Mouse (Mus musculus) activated CD4-positive, CD25-positive, alpha-beta regulatory T cell, adult 4 months (primary cell): ENCODE measurements around the gene Palm2. TPM values are rescaled to one million over a fixed set of nuclear protein-coding genes. Genes with fewer than 3 reads are reported as not detected.
A peak's percentile ranks its signal among the peaks of the same experiment; 100 is the strongest.

Source experiments
- ATAC-seq: one replicate; pipeline ENCODE4 v1.8.0; 2017
- polyA plus RNA-seq, 2 experiments: library from polyadenylated mRNA; unstranded; fragments of 100-300 nt; shearing (Covaris generic); gene quantifications; one replicate each; pipeline ENCODE4 v1.2.1; 2017

The Palm2 gene
- polyA plus RNA-seq, 2 experiments from 2014 or later, result not detected

- peak; percentile 87 for ATAC-seq
These were observed 239.2 kb downstream of the Palm2 start for GRCm38 (mm10) chr4:57672996-57673906.

GRCm38 (mm10) chr4:57674351-57674750, 240.3 kb downstream of the Palm2 start:
- ATAC-seq, result no peak

- ATAC-seq, result no peak
These were observed 241.3 kb downstream of the Palm2 start for GRCm38 (mm10) chr4:57675387-57675786.

GRCm38 (mm10) chr4:57677916-57678315, 243.9 kb downstream of the Palm2 start:
- no peak for ATAC-seq

GRCm38 (mm10) chr4:57678991-57679457, 245.0 kb downstream of the Palm2 start:
- no peak for ATAC-seq

DNA sequence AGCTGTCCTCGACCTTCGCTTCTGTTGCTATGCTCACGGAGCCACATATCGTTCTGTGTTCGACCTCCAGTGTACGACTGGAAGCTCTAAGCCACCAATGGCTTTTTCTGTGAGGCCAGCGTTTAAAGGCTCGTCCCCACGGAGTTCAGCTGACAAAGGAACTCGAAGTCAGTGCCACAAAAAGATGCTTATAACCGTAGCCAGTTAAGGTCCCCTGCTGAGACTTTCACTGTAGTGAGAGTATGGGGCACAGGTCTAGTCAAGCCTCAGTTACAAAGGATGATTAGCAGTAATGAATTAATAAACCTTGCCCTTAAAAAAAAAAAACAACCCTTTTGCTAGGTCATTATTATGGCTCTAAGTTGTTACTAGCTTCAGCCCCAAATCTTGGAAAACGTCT, 246.1 kb downstream of the Palm2 start:
- ATAC-seq, result no peak

GRCm38 (mm10) chr4:57681511-57681910, 247.5 kb downstream of the Palm2 start:
- ATAC-seq, result no peak

DNA sequence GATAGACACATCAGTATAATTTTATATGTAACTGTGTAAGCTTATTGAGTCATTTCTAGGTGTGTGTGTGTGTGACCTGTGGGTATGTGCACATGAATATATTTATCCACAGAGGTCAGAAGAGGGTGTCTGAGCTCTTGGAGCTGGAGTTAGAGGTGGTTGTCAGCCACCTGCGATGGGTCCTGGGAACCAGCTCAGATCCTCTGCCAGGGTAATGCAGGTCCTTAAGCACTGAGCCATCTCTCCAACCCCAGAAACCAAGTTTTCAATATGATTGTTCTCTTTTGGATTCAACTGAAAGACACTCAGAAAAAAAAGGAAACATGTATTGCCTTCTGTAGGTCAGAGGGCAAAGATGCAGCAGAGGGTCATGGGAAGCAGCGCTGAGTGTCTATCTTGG, 248.3 kb downstream of the Palm2 start:
- ATAC-seq, result no peak

DNA sequence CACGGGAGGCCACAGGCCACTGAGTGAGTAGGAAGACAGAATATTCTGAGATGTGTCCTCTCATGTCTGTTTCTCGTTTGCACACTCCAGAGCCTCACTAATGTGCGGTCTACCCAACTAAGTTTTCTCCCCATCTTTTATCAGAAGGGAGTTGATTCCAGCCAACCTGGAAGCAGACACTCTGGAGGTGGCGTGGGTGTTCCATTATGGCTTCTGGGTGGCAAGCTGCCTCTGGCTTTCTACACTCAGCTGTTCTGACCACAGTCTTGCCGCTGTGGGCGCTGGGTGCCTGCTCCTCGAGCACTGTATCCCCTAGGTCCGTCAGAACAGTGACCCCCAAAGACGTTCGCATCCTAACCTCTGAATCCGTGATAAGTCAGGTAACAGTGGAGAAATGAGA, 248.9 kb downstream of the Palm2 start:
- ATAC-seq, result no peak

DNA sequence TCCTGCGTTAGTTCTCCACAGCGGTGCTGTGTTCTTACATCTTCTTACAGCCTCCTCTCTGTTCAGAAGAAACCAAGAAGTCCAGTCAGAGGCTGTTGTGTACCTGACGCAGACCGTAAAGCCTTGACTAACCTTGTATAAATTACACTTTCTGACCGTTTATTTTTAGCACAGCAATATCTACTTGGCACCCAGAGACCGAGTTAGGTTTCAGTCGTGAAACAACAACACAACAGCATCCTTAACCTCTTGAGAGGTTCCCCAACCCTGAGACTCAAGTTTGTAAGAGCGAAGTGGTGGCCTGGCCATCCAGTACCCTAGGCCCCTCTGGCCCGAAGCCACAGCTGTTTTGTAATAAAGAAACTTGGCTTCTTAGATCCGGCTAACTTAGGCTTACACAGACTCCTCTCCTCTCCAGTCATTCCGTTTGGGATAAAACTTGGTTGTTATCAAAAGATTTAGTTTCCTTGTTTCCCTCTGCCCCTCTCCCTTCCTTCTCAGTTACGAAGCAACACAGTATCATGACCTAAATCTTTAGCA, 250.7 kb downstream of the Palm2 start:
- no peak for ATAC-seq

DNA sequence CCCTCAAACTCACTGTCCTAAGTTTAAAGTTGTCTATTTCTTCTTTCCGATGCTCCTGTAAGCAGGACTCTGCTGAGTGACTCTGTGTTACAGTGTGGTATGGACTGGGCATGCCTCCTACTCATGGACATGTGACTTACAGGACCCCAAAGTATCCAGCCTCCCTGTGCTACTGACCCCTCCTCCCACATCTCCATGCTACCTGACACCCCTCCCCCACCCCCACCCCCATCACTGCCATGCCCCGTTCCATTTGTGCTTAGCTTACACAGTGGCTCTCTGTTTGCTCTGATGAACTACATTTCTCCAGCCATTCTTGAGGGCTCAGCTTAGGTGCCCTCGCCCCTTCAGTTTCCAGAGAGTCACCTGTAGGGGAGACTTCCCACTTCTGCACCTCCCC, 252.7 kb downstream of the Palm2 start:
- no peak for ATAC-seq

GRCm38 (mm10) chr4:57687583-57687982, 253.5 kb downstream of the Palm2 start:
- ATAC-seq, result no peak

DNA sequence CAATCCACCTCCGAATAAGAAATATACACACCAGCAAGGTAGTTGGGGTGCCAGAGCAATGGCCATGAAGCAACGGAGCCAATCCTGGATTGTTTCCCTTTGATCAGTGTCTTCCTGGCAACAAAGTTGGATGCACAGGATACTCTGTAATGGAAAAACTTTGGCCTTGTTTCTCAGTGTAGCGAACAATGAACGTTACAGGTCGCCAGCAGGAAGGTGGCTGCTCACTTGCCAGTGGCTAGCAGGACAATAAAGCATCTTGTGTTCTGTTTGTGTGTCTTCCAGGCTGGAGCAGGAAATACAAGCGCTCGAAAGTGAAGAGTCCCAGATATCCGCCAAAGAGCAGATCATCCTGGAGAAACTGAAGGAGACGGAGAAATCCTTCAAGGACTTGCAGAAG, 254.1 kb downstream of the Palm2 start:
- ATAC-seq, result no peak

- ATAC-seq, result no peak
These were observed 256.0 kb downstream of the Palm2 start for GRCm38 (mm10) chr4:57690001-57690400.

GRCm38 (mm10) chr4:57690805-57691204, 256.8 kb downstream of the Palm2 start:
- no peak for ATAC-seq

DNA sequence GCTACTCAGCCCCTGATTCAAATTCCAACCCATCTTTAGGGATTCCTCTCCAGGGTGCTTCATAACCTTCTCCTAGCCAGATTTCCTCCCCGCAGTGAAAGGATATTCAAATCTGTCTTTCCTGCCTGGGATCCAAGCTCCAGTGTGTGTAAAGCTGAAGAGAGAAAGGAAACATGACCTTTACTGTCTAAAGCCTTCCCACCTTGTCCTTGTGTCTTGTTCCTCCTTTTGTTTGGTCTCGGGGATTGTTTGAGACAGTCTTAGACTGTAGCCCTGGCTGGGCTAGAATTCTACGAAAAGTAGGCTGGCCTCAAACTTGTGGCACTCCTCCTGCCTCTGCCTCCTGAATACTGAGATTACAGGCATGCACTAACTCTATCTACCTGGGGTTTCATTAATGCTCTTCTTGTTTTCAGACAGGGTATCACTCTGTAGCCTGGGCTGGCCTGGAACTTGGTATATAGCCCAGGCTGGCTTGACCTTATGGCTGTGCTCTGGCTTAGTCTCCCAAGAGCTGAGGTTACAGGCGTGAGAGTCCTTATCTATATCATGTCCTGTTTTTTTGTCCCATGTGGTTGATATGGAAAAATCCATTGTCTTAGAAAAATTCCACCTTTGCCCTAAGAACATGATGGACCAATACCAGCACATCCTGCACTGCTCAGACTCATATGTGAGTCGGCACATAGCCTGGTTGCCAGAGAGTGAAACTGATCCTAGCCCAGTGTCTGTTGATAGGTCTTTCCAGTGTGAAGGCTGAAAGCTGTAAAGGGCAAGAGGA, 260.5 kb downstream of the Palm2 start:
- ATAC-seq, result no peak

DNA sequence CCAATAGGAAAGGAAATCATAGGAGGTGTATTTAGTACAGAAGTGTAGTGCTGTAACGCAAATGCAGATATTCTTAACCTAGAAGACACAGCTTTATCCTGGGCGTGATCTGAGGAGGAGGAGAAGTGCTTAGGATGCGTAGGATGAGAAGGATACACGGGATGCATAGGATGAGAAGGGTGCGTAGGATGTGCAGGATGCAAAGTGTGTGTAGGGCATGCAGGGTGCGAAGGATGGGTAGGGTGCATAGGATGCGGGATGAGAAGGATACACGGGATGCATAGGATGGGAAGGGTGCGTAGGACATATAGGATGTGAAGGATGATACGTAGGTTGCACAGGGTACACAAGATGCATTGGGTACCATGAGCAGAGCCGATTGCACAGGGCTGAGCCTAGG, 262.9 kb downstream of the Palm2 start:
- ATAC-seq, result no peak

DNA sequence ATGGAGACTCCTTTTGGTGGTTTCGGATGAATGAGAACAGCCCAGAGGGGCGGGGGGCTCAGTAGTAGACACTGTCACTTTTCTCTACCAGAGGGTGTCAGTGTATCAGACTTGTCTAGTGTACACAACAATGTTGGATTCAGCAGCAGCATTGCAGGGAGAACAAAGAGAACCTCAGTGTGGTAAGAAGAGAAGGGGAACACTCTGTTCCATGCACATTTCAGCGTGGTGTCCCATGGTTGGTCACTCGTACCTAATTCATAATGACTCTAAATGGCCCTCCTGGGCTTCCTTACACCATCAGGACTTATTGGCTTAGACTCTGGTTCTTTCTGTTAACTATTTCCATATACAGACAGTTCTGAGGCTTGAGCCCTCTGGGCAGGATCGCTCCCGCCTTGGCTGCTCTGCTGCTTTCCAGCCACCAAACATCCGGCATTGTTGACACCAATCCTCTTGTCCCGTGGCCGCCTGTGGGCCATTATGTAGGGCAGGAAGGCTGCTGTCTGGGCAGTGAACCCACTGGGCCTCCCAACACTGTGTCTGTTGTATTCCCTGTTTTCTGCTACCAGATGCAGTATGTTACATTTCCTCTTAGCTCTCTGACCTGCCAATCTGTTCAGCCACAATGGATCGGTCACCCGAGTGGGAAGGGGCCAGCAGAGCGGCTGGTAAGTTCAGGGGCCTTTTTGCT, 264.0 kb downstream of the Palm2 start:
- ATAC-seq, result no peak

DNA sequence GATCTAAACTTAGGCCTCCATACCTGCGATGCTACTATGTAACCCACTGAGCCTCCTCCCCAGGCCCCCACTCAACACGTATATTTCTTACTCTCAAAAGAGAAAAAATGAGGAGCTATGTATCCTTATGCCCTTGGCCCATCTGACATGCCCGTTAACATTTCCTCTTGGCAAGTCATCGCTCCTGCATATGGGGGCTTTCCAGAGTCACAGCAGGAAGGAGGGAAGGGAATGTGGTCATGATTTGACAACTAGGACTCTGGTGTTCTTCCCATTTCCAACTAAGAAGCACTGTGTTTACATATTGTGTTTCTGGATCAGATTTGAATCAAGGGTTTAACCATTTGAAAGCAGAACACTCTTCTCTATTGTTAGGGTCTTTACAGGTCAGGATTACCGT, 267.5 kb downstream of the Palm2 start:
- ATAC-seq, result no peak

DNA sequence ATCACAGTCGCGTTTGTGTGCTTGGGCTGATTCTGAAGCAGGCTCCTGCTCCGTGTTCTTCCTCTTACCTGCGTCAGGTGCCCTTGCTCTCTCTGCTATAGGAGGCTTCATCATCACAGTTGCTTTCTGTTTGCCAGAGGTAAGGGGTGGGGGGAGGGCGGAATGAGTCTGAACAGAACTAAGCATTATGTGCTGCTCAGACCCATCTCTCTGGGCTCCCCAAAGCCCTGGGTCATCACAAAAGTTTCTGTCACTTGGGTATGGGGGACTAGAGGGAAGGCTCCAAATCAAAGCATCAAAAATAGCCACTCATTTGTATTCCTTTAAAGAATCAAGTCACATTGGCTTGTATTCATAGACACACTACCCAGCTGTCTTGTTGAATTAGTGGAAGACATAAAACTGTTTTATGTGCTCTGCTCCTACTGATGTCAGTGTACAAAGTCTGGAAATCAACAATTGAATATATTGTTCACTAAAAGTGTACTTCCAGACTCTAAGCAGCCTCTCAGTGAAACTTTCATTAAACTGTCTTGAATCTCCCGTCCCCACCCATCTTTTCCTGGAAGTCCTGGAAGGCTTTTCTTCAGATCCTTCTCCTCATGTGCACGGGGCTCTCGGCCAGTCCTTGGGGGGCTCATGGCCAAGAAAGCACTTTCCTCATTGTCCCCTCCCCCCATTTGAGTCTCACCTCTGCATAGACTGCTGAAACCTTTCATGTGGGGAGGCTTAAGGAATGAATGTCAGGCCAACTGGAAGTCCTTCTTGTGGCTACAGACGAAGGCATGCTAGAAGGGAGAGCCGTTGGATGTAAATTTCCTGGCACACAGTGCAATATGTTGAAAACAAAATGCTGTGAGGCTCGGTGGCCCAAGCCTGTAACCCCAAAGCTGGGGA, 269.8 kb downstream of the Palm2 start:
- ATAC-seq, result no peak

DNA sequence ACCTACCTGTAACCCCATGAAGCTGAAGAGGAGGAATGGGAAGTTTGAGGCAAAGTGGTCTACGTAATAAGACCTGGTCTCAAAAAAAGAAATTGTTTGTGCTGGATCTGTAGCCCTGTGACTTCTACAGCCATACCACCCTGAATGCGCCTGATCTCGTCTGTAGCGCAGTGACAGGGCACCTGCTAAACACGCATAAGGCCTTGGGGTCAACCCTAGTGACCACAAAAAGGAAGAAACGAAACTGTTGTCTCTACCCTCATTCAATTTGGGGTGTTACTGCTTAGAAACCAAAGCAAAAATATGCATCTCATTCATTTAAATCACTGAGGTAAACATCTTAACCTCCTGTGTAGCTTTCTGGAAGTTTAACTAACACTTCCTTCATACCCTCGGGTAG, 270.5 kb downstream of the Palm2 start:
- ATAC-seq, result no peak

DNA sequence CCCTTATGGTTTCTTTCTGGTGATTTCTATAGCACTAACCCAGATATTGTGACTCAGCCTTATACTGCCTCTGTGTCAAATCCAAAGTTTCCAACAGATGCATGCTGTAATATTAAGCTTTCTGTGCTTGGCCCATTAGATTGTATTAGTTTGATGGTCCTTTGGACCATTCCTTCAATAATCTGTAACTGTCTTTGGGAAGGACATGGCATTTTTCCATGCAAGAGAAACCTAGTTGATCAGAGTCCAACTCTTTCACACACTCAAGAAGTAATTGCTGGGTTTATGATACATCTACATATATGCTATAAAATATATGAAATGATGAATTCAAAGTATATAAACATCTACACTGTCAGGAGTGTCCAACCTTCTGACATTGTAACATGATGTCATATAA, 281.8 kb downstream of the Palm2 start:
- no peak for ATAC-seq
